Mouse (Mus musculus): Measurements from ENCODE around the gene Trim10. TPM values are rescaled to one million over a fixed set of nuclear protein-coding genes. Genes with fewer than 3 reads are reported as not detected.

The Trim10 gene
- polyA plus RNA-seq, 1 experiment from 2014 or later, result 1.7 TPM

- Histone ChIP-seq H3K27ac (replicated peaks) (no peak overlapping the region), H3K4me2 (replicated peaks) (no peak overlapping the region), H3K9ac (no peak overlapping the region), H3K4me1 (peaks cover 20% of the 10 kb centered on the region), H3K36me3 (peaks cover 9% of the 10 kb centered on the region; the same call in 1 of the 2 replicates), H3K9me3 (replicated peaks) (no peaks in the 10 kb centered on the region), H3K4me3 (replicated peaks) (no peak overlapping the region), H3K27me3 (no peaks in the 10 kb centered on the region)
- no peak for ATAC-seq (ENCODE audit: insufficient number of reproducible peaks, low FRiP score, low TSS enrichment, low read depth)
- WGBS, result 78% methylated on average over 3 of the region's 3 CpGs
These were observed 29.4 kb upstream of the Trim10 start for GRCm38 (mm10) chr17:36839931-36840330.

GRCm38 (mm10) chr17:36840961-36841445 lies 28.4 kb upstream of the Trim10 start:
- no peak overlapping the region for H3K9ac ChIP-seq
- H3K4me3 ChIP-seq (replicated peaks), result no peak overlapping the region
- no peaks in the 10 kb centered on the region for H3K27me3 ChIP-seq
- ATAC-seq (ENCODE audit: insufficient number of reproducible peaks, low FRiP score, low TSS enrichment, low read depth), result no peak
- H3K36me3 ChIP-seq, result peaks cover 9% of the 10 kb centered on the region; the same call in 1 of the 2 replicates
- no peak overlapping the region for H3K27ac ChIP-seq (replicated peaks)
- peaks cover 17% of the 10 kb centered on the region for H3K4me1 ChIP-seq
- H3K4me2 ChIP-seq (replicated peaks), result no peak overlapping the region
- H3K9me3 ChIP-seq (replicated peaks), result no peaks in the 10 kb centered on the region

- H3K9me3 ChIP-seq (replicated peaks), result no peaks in the 10 kb centered on the region
- H3K9ac ChIP-seq, result no peak overlapping the region
- no peak overlapping the region for H3K4me3 ChIP-seq (replicated peaks)
- peaks cover 3% of the 10 kb centered on the region; the same call in 1 of the 2 replicates for H3K4me1 ChIP-seq
- H3K27ac ChIP-seq (replicated peaks), result no peak overlapping the region
- peaks cover 16% of the 10 kb centered on the region; the same call in 1 of the 2 replicates for H3K36me3 ChIP-seq
- no peaks in the 10 kb centered on the region for H3K27me3 ChIP-seq
- 78% methylated on average over 7 of the region's 7 CpGs for WGBS
- ATAC-seq (ENCODE audit: insufficient number of reproducible peaks, low FRiP score, low TSS enrichment, low read depth), result no peak
- H3K4me2 ChIP-seq (replicated peaks), result no peak overlapping the region
These were observed 25.7 kb upstream of the Trim10 start for GRCm38 (mm10) chr17:36843696-36844095.

GRCm38 (mm10) chr17:36844286-36844719 lies 25.1 kb upstream of the Trim10 start:
- no peak overlapping the region for H3K4me3 ChIP-seq (replicated peaks)
- H3K27me3 ChIP-seq, result no peaks in the 10 kb centered on the region
- H3K27ac ChIP-seq (replicated peaks), result no peak overlapping the region
- H3K9ac ChIP-seq, result no peak overlapping the region
- H3K4me1 ChIP-seq, result peaks cover 3% of the 10 kb centered on the region; the same call in 1 of the 2 replicates
- H3K9me3 ChIP-seq (replicated peaks), result no peaks in the 10 kb centered on the region
- peak; percentile 11; the same call in 1 of the 2 replicates for ATAC-seq (ENCODE audit: insufficient number of reproducible peaks, low FRiP score, low TSS enrichment, low read depth)
- H3K36me3 ChIP-seq, result peaks cover 14% of the 10 kb centered on the region; the same call in 1 of the 2 replicates
- H3K4me2 ChIP-seq (replicated peaks), result no peak overlapping the region

GRCm38 (mm10) chr17:36844725-36845124 lies 24.6 kb upstream of the Trim10 start:
- Histone ChIP-seq H3K4me2 (replicated peaks) (no peak overlapping the region), H3K9me3 (replicated peaks) (no peaks in the 10 kb centered on the region), H3K27me3 (no peaks in the 10 kb centered on the region), H3K36me3 (peaks cover 14% of the 10 kb centered on the region; the same call in 1 of the 2 replicates), H3K27ac (replicated peaks) (no peak overlapping the region), H3K9ac (no peak overlapping the region), H3K4me1 (peaks cover 3% of the 10 kb centered on the region; the same call in 1 of the 2 replicates), H3K4me3 (replicated peaks) (no peak overlapping the region)
- no peak for ATAC-seq (ENCODE audit: insufficient number of reproducible peaks, low FRiP score, low TSS enrichment, low read depth)
- WGBS, result 68% methylated on average over 1 of the region's 1 CpGs

- Histone ChIP-seq H3K36me3 (peaks cover 38% of the 10 kb centered on the region), H3K9ac (no peak overlapping the region), H3K27ac (replicated peaks) (no peak overlapping the region), H3K4me3 (replicated peaks) (no peak overlapping the region), H3K4me1 (peaks cover 3% of the 10 kb centered on the region; the same call in 1 of the 2 replicates), H3K4me2 (replicated peaks) (no peak overlapping the region), H3K9me3 (replicated peaks) (no peaks in the 10 kb centered on the region), H3K27me3 (no peaks in the 10 kb centered on the region)
- no peak for ATAC-seq (ENCODE audit: insufficient number of reproducible peaks, low FRiP score, low TSS enrichment, low read depth)
- WGBS, result 78% methylated on average over 5 of the region's 5 CpGs
These were observed 20.5 kb upstream of the Trim10 start for GRCm38 (mm10) chr17:36848911-36849310.

- no peak for ATAC-seq (ENCODE audit: insufficient number of reproducible peaks, low FRiP score, low TSS enrichment, low read depth)
- Histone ChIP-seq H3K36me3 (peaks cover 48% of the 10 kb centered on the region), H3K4me1 (no peaks in the 10 kb centered on the region), H3K27me3 (no peaks in the 10 kb centered on the region), H3K9ac (no peak overlapping the region), H3K4me2 (replicated peaks) (no peak overlapping the region), H3K27ac (replicated peaks) (no peak overlapping the region), H3K9me3 (replicated peaks) (no peaks in the 10 kb centered on the region), H3K4me3 (replicated peaks) (no peak overlapping the region)
- 89% methylated on average over 2 of the region's 2 CpGs for WGBS
These were observed 19.4 kb upstream of the Trim10 start for GRCm38 (mm10) chr17:36849992-36850391.

- H3K4me3 ChIP-seq (replicated peaks), result no peak overlapping the region
- H3K9me3 ChIP-seq (replicated peaks), result no peaks in the 10 kb centered on the region
- H3K4me1 ChIP-seq, result no peaks in the 10 kb centered on the region
- H3K9ac ChIP-seq, result no peak overlapping the region
- H3K36me3 ChIP-seq, result peaks cover 58% of the 10 kb centered on the region
- no peak overlapping the region for H3K27ac ChIP-seq (replicated peaks)
- ATAC-seq (ENCODE audit: insufficient number of reproducible peaks, low FRiP score, low TSS enrichment, low read depth), result no peak
- H3K4me2 ChIP-seq (replicated peaks), result no peak overlapping the region
- no peaks in the 10 kb centered on the region for H3K27me3 ChIP-seq
- WGBS, result 70% methylated on average over 5 of the region's 5 CpGs
These were observed 18.2 kb upstream of the Trim10 start for GRCm38 (mm10) chr17:36851200-36851599.

- 89% methylated on average over 5 of the region's 5 CpGs for WGBS
- Histone ChIP-seq H3K9ac (no peak overlapping the region), H3K36me3 (peaks cover 63% of the 10 kb centered on the region)
These were observed 17.7 kb upstream of the Trim10 start for GRCm38 (mm10) chr17:36851627-36852026.

GRCm38 (mm10) chr17:36855484-36855883 lies 13.9 kb upstream of the Trim10 start:
- Histone ChIP-seq H3K27ac (replicated peaks) (no peak overlapping the region), H3K36me3 (peaks cover 83% of the 10 kb centered on the region), H3K9ac (no peak overlapping the region), H3K9me3 (replicated peaks) (no peaks in the 10 kb centered on the region), H3K4me1 (no peaks in the 10 kb centered on the region), H3K4me3 (replicated peaks) (no peak overlapping the region), H3K4me2 (replicated peaks) (no peak overlapping the region), H3K27me3 (no peaks in the 10 kb centered on the region)
- no peak for ATAC-seq (ENCODE audit: insufficient number of reproducible peaks, low FRiP score, low TSS enrichment, low read depth)
- whole genome bisulfite sequencing, result 95% methylated on average over 3 of the region's 3 CpGs

More at GRCm38 (mm10) chr17:36851627-36852026, 17.7 kb upstream of the Trim10 start:
- H3K27ac ChIP-seq (replicated peaks), result no peak overlapping the region
- H3K4me2 ChIP-seq (replicated peaks), result no peak overlapping the region
- H3K27me3 ChIP-seq, result no peaks in the 10 kb centered on the region
- no peak overlapping the region for H3K4me3 ChIP-seq (replicated peaks)
- H3K9me3 ChIP-seq (replicated peaks), result no peaks in the 10 kb centered on the region
- H3K4me1 ChIP-seq, result no peaks in the 10 kb centered on the region
- no peak for ATAC-seq (ENCODE audit: insufficient number of reproducible peaks, low FRiP score, low TSS enrichment, low read depth)

GRCm38 (mm10) chr17:36856236-36856635 lies 13.1 kb upstream of the Trim10 start:
- no peaks in the 10 kb centered on the region for H3K4me1 ChIP-seq
- peaks cover 77% of the 10 kb centered on the region for H3K36me3 ChIP-seq
- no peaks in the 10 kb centered on the region for H3K9me3 ChIP-seq (replicated peaks)
- H3K4me2 ChIP-seq (replicated peaks), result no peak overlapping the region
- no peak overlapping the region for H3K4me3 ChIP-seq (replicated peaks)
- no peaks in the 10 kb centered on the region for H3K27me3 ChIP-seq
- 93% methylated on average over 4 of the region's 4 CpGs for WGBS
- no peak overlapping the region for H3K27ac ChIP-seq (replicated peaks)
- no peak overlapping the region for H3K9ac ChIP-seq
- ATAC-seq (ENCODE audit: insufficient number of reproducible peaks, low FRiP score, low TSS enrichment, low read depth), result no peak

- peaks cover 59% of the 10 kb centered on the region for H3K36me3 ChIP-seq
- no peak for ATAC-seq (ENCODE audit: insufficient number of reproducible peaks, low FRiP score, low TSS enrichment, low read depth)
- no peaks in the 10 kb centered on the region for H3K27me3 ChIP-seq
- no peaks in the 10 kb centered on the region for H3K9me3 ChIP-seq (replicated peaks)
- no peak overlapping the region for H3K9ac ChIP-seq
- H3K27ac ChIP-seq (replicated peaks), result no peak overlapping the region
- H3K4me3 ChIP-seq (replicated peaks), result no peak overlapping the region
- H3K4me1 ChIP-seq, result no peaks in the 10 kb centered on the region
- WGBS, result 95% methylated on average over 3 of the region's 3 CpGs
- H3K4me2 ChIP-seq (replicated peaks), result no peak overlapping the region
These were observed 11.2 kb upstream of the Trim10 start for GRCm38 (mm10) chr17:36858181-36858580.
